Mouse (Mus musculus): ENCODE results near the gene Osbpl6. TPM values are rescaled to one million over a fixed set of nuclear protein-coding genes. Genes with fewer than 3 reads are reported as not detected.

The Osbpl6 gene
- total RNA-seq, 2 experiments from 2014 or later: 45.1 to 49.3 TPM

DNA sequence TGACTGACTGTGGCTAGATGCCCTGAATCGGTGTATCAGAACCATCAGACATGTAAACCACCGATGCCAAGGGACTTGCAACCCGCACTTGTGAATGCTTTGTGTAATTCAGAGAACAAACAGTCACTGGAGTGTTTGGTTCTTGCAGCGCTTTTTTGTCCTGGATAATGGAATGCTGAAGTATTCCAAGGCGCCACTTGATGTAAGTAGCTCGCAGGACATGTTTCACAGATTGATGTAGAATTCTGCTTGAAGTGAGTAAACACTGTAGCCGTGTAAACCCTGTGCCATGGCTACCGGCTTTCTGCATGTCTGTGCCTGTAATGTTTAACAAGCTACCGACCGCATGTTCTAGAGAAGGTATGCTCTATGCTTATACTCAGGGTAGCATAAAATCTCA lies 141.9 kb downstream of the Osbpl6 start:
- no peak for DNase-seq
- intact Hi-C loops (cut with DNase I): no loop called here

DNA sequence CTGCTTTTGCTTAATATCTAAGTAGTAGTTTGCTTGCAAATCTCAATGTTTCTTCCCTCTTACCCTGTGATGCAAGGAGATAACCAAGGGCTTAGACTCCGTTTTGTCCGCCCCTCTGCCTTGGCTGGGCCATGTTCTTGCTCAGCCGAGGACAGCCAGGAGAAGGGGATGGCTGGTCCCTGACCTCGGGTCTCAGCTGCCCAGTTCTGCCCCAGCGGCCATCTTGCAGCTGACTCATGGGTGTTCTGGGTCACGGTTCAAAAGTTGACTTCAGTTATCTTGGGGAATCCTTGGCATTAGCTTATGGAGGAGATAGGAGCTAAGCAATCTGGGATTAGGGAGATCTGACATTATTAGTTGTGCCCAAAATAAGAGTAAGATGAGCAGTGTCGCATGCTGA lies 142.5 kb downstream of the Osbpl6 start:
- intact Hi-C loops (cut with DNase I): no loop called here
- DNase-seq: no peak

DNA sequence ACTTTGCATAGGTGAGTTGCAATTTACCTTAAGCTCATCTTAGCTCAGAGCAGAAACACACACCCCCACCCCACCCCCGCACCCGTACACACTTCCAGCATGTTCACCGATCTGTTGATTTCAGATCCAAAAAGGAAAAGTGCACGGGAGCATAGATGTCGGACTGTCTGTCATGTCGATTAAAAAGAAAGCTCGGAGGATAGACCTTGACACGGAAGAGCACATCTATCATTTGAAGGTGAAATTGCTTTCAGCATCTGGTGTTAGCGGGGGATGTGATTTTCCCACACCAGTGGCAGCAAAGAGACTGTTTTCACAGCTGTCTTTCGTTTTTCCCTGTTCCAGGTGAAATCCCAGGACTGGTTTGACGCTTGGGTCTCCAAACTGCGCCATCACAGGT lies 143.0 kb downstream of the Osbpl6 start:
- intact Hi-C loops (cut with DNase I): no loop called here
- no peak for DNase-seq

DNA sequence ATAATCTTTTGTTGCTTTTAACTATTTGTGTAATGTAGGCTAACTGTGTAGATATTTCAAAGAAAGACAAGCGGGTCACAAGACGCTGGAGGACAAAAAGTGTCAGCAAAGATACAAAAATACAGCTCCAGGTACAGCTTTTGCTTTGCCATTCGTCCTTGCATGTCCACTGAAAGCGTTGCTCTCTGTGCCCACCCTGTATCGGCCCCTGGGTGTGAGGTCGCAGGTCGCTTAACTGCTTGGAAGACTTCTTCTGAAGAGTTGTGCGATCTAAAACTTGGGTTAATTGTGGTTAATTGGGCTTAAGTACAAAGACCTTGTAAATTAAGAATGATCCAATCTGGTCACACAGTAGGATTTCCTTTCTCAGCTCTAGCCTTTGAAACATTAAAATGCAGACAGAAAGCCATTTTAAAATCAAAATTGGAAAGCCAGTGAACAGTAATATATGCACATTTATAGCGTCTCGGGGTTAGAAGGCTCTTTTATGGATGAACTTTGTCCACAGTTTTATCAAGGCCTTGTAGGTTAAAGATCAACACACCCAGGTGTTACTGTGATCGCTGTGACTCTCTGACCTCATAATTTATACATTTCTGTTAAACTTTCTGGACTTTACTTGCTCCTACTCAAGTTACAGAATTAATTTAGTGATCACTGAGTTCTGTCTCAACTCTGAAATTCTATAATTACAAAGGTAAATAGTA lies 149.7 kb downstream of the Osbpl6 start:
- DNase-seq: no peak
- intact Hi-C loops (cut with DNase I): no loop called here

DNA sequence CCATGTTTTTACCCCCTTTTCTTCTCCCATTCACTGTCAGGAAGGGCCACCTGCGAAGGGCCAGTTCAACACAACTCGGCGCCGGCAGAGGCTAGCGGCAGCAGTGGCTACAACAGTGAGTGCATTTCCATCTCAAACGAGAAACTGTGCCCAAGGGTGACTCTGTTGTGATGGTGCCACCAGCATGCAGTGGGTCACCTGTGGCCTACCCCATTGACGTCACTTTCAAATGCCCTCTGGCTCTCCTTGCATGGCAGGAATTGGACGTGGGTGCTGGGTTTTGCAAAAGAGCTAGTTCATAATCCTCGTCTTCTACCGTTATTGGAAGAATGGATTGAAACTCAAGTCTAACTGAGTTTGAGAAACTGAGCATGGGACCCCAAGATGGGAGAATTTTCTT lies 153.8 kb downstream of the Osbpl6 start:
- DNase-seq: no peak
- intact Hi-C loops (cut with DNase I): no loop called here

DNA sequence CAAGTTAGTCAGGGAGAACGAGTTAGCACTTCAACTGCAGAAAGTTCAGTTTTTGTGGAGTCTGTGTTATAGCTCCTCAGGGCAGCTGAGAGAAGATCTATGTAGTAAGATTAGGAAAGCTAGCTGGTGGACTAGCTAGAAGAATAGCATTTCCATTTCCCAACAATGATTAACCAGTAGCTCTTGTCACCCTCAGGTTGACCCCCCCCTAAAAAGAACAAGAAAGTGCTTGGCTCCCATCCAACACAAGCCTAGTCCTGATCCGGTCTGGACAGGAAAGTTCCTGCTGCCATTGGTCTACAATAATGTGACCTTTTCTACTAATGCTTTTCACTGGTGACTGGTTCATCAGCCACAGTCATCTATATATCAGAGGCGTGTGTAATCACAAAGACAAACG lies 157.6 kb downstream of the Osbpl6 start:
- intact Hi-C loops (cut with DNase I): no loop called here
- no peak for DNase-seq

DNA sequence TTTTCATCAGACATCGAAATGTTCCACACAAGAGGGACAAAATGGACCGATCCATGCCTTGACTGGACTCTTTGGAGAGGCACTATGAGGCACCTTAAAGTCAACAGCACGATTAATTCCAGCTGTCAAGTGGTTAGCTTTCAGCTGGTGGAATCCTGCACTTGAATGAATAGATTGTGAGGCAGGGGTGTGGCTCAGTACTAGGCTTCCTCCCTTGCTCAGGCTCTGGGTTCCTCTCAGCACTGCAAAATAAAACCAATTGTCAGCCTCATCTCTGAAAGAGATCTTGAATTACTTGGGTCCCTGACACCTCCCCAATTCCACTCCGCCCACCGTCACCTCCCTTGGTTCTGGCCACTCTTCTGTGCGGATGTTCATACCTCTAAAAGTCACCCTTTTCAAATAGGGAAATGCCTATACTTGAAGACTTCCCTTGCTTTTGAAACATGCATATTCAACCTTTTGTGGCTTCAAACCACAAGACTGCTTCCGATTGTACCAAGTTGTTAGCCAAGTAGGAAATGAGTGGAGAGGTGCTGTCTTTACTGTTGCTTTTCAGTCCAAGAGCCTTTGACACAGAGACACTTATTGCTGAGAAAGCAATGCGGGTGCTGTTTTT lies 160.7 kb downstream of the Osbpl6 start:
- intact Hi-C loops (cut with DNase I): no loop called here
- DNase-seq: no peak

DNA sequence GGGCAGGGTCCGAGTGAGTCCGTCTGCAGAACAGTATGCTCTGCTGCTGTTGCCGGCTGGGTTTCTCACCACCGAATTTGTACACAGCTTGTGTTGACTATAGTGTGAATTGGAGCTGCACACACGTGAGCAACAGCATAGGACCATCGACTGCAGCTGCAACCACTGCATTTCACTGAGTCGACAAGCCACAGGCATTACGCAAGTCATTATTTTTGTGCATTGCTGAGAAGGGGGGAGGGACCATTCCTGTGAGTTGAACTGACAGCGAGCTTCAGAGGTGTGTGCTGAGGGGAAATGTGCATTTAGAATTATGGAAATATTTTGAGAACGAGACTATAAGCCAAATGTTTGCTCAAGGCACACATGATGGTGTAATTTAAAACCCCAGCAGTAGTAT lies 165.2 kb downstream of the Osbpl6 start:
- no peak for DNase-seq
- intact Hi-C loops (cut with DNase I): no loop called here

DNA sequence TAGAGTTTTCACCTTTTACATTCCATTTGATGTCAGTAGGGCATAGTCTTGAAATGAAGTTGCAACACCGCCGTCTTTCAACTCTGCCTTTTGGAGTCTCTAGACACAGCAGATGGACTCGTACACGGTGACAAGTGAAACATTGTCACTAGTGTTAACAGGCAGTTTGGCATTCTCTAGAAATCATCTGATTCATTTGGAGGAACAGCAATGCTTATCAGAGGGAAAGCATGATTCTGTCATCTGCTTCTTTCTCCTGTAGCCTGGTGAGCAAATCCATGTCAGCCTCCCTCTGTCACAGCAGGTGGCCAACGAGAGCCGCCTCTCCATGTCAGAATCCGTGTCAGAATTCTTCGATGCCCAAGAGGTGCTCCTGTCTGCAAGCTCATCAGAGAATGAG lies 172.6 kb downstream of the Osbpl6 start:
- DNase-seq: no peak
- intact Hi-C loops (cut with DNase I): no loop called here

DNA sequence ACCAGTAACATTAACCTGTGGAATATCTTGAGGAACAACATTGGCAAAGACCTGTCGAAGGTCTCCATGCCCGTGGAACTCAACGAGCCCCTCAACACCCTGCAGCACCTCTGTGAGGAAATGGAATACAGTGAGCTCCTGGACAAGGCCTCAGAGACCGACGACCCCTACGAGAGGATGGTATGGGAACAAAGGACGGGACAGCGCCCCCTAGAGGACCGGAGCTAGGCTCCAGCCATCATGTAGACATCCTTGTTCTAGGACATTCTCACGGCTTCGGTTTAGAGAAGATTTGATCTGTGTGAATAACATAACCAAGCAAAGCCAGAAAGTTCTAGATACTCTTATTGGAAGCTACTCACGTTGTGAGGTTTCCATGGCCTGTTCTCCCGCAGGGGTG lies 178.8 kb downstream of the Osbpl6 start:
- DNase-seq: no peak
- intact Hi-C loops (cut with DNase I): no loop called here

DNA sequence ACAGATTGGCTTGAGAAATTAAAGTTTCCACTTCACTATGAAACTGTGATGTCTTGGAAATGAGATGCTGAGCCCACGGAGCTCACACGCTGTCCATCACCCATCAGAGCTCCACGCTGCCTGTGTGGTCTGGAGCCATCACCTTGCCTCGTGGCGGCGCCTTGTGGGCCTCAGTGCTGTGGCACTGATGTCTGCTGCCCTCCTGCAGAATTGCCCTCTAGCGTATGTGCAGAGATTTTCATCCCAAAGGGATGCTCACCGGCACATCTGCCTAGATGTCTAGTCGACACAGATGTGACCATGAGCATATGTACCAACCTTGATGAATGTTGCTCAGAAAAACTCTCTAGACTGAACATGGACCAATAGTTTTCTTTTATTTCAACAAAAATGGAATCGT lies 180.6 kb downstream of the Osbpl6 start:
- DNase-seq: no peak
- intact Hi-C loops (cut with DNase I): no loop called here

DNA sequence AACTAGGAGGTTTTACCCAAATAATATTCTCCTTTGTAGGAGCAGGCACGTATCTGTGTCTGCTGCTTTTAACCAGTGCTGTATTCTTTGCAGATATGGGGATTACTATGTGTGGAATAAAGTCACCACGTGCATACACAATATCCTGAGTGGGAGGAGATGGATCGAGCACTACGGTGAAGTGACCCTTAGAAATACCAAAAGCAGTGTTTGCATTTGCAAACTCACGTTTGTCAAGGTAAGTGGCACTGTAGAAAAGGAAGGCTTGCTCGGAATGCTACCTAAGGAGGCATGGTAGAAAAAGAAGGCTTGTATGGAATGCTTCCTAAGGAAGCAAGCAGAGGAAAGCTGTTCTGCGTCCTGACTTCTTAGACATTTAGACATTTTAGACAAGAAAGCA lies 183.9 kb downstream of the Osbpl6 start:
- intact Hi-C loops (cut with DNase I): no loop called here
- DNase-seq: no peak

DNA sequence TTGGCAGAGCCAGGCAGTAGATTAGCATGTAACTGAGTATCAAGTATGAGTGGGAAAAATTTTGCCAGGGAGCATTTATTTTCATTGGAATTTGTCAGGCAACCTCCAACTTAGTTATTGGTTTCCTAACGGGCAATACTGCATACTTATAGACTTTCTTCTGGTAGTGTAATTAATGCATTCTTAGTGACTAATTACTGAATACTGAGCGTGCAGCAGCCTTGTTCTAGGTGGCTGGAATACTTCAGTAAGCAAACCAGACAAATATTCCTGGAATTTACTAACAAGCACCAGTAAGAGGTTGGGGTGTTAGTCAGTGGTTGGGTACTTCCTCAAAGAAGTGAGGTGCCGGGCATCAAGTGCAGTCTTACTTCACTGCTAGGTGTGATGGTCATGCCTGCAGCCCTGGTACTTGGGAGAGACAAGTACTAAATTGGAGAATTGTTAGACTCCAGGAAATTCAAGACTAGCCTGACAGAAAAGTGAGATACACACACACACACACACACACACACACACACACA lies 186.2 kb downstream of the Osbpl6 start:
- intact Hi-C loops (cut with DNase I): no loop called here
- no peak for DNase-seq

DNA sequence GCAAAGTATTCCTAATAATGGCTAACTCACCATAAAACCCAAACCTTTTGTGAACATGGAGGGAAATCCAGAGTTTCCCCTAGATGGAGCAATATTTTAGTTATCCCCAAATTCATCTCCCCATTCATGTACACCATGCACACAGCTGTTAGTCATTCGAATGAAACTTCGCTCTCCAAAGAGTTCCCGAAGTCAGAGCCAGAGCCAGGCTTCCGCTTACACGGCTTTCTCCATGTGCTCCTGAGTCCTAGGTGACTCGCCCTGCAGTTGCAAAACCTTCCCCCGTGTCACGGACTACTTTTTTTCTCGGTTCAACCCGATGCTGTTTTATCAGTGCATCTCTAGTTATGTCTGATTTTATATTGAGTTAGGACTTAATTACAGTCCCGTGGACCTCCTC lies 191.2 kb downstream of the Osbpl6 start:
- intact Hi-C loops (cut with DNase I): no loop called here
- no peak for DNase-seq

DNA sequence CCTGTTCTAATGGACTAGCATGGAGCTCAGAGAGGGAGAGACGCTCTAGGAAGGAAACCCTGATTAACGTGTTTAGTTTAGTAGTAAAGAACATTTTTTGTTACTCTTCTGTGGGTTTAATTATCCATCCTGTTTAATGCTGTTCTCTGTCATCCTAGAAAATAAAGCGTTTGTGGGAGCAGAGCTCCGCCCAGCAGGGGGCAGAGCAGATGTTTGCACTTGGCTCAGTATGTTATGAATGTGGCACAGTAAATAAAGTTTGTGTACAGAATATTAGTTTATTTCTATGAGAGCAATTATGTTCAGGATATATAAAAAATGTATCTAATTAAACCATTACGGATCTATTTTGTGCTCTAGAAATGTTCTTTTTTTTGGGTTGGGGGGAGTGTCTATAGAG lies 192.9 kb downstream of the Osbpl6 start:
- DNase-seq: no peak
- intact Hi-C loops (cut with DNase I): no loop called here

DNA sequence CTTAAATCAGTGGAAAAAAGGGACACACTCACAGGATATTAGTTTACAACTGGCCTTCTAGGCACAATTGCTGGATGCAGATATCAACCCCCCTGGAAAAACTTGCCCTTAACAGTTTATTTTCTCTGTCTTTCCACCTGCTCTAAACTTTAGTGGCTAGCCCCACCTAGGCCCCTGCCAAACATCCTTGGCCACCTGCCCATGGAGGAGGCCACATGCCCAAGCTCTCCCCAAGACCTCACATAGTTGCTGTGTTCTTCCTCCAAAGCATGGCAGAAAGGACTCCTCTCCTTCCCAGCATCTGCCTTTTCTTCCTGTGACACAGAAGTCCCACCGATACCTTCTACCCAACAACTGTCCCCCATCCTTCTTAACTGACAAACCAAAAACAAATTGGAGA lies 195.9 kb downstream of the Osbpl6 start:
- peak; percentile 10 for DNase-seq

DNA sequence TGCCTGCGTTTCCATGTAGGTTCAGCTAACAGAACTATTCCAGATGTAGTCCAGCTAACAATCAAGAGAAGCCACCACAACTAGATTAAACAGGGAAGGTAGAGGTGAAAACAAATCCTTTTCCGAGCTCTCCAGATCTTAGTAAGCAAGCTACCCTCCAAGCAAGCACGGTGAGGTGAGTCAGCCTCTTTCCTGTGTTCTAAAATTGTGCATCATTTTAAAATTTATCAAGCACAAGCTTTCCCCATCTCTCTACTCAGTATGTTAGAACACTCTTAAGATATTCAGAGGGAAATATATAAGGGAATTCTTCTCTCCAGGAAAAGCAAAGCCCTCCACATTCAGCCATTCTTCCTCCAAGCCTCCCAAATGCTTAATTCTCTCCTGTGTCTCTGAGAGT lies 200.4 kb downstream of the Osbpl6 start:
- no peak for DNase-seq

More for the DNA sequence above, 195.9 kb downstream of the Osbpl6 start:
- intact Hi-C loops (cut with DNase I): no loop called here

DNA sequence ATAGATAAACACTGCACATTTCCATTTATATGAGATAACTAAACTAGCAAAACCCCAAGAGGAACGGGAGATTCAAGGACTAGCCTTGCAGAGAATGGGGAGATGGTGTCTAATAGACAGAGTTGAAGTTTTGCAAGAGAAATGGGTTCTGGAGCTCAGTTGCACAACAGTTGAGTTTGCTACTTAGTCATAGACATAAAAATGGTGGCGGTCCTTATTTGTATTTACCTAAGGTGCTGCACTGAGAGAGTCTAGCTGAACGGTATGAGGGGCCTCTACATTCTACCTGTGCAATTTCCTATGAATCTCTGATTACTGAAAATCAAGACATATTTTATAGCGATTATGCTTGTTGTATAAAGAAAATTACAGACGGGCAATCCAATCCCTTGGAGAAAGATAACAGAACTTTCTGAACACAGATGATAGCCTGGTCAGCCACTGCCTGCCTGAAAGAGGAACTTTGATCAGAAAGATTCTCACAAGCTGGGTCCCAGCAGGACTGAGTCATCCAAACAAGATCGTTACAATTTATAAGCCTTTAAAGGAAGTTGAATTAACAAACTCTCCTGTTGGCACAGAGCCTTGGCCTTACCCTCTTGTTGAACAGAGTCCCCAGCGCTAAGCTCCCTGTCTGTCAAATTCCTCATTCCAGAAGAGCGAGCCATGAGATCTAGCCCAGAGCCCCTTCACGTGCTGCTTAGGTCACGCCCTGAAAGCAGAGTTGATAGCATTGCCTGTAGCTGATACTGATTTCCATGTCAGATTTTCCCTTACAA lies 204.2 kb downstream of the Osbpl6 start:
- DNase-seq: no peak
- intact Hi-C loops (cut with DNase I): loop anchor here (10.0 kb wide), 1 partner anchor 476 kb away; no protein-coding TSS in a partner anchor

More for the DNA sequence above, 200.4 kb downstream of the Osbpl6 start:
- intact Hi-C loops (cut with DNase I): no loop called here

DNA sequence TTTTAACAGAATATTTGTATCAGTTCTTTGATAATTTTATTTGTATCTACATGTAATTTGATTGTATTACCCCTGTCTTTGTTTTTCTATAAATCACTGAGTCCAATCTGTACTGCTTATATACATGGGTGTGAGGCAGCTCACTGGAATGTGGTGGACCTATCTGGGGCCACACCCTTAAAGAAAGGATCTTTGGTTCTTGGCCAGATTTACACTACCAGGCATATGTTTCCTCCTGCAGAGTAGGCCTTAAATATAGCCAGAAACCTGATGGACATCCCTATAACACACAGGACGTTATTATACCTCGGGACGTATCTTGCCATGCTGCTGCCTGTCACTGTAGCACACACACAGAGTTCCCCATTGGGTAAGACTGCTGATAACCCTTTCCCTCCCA lies 205.7 kb downstream of the Osbpl6 start:
- no peak for DNase-seq
- intact Hi-C loops (cut with DNase I): loop anchor here (10.0 kb wide), 1 partner anchor 477 kb away; no protein-coding TSS in a partner anchor

DNA sequence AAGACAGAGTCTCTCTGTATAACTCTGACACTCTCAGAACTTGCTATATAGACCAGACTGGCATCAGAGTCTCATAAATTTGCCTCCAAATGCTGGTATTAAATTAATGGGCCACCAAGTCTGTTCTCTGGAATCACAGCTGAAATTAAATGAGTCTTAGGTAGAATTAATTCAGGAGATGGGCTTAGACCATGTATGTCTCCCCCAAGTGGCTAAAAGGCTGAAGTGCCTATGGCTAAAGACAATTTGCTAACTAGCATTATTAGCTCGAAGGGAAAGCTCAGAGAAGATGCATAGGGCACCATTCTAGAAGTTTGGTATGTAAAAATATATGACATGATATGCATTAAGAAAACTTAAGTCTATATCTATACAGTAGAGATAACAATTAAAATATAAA lies 211.8 kb downstream of the Osbpl6 start:
- DNase-seq: peak; percentile 36
- intact Hi-C loops (cut with DNase I): loop anchor here (2.0 to 10.0 kb wide), 2 partner anchors 249 to 483 kb away; partner anchors contain the start of gene Rbm45

DNA sequence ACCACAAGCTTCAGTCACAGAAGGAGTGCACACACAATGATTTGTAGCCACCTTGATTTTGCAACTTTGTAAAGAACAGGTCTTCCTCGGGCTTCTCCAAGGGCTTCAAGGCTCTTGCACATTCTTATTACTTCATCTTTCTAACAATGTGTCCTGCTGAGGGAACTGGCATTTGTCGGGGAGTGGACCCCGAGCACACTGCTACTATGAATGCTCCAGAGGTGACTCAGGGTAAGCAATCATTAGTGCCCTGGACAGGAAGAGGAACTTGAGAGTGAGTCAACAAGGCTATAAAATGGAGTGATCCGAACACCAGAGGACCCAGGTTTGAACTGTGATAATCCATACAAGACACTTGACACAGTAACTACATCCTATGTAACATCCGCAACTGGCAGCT lies 213.9 kb downstream of the Osbpl6 start:
- intact Hi-C loops (cut with DNase I): no loop called here
- DNase-seq: no peak

DNA sequence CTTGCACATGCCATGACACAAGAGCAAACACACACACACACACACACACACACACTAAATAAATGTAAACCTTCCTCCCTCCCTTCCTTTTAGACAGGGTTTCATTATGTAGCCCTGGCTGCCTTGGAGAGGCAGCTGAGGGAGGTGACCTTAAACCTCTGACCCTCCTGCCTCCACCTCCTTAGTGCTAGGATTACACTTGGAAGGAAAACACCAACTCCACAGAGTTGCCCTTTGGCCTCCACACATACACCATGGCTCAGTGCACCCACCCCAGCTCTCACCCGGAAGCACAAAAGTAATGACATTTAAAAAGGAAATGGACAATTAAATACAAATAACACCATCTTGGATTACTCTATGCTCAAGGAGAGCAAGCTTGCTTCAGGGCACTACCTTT lies 215.4 kb downstream of the Osbpl6 start:
- intact Hi-C loops (cut with DNase I): no loop called here
- no peak for DNase-seq

Measured in left cerebral cortex, postnatal 4 days (tissue).